Mouse (Mus musculus): ENCODE measurements around the gene Il2ra.
A peak's percentile ranks its signal among the peaks of the same experiment; 100 is the strongest.

The Il2ra gene

DNA sequence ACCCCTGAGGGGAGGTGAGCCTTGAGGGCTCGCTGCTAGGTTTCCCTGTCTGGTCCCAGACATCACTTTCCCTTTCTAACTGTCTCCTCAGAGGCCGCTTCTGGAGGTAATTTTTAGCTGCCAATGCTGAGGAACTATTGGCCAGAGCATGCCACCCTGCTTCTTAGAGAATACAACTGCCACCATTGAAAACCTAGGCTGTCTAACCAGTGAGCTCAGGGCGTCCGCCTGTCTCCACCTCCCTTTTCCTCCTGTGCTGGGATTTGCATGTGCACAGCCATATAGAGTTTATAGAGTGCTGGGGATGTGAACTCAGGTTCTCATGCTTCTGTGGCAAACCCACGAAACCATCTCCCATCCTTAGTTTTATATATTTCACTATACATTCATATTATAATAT lies 11.2 kb downstream of the Il2ra start:
- no peak for DNase-seq

DNA sequence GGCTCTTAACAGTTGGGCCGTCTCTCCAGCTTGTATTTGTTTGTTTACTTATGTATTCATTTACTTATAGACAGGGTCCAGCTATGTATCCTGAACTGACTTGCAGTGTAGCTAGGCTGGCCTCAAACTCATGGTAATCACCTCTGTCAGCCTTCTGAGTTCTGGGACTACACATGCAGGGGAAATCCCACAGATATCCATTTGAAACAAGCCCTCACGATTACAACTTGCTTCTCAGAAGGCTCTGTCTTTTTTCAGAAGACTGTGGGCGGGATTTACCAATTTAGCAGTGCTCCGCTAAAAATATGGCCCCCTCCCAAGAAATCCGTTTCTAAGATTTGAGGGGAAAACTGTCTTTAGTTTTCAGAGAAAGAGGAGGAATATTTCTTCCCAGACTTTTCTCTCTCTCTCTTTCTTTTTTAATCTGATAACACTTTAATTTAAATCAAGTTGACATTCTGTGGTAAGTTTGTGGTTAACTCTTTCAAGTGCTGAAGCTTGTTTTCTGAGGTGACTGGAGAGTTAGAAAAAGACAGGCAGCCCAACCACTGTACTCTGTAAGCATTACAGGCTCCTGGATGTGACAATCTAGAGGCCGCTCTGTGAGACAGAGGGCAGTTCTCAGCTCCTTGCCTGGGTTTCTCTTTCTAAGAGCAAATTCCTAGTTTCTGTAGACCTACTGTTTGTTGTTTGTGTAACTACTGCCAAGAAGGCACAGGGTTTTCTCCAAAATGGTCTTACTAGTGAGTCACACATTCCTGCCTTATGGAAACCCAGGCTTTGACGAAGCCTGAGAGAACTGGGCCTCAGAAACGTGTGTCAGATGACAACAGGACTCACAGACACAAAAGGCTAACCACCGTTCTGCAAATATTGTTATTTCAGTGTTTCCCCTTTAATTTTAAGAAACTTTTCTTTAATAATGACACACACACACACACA lies 12.7 kb downstream of the Il2ra start:
- DNase-seq, result peak; percentile 55

DNA sequence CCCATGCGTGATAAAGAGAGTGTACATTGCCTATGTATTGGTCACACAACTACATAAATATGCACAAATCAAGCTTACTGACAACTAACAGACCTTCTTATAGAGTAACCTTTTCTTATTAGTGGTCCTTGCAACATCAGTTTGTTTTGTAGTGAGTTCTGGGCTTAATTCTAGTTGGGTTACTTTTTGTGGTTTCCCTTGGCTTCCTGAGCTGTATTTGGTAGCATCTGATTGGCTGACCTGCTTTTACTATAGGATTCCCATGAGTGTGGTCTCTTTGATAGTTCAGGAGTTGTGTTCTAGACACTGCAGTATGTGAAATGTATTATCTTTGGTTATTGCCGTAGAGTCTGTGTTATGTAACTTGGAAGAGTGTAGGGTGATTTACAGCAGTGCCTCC lies 15.0 kb downstream of the Il2ra start:
- no peak for DNase-seq

DNA sequence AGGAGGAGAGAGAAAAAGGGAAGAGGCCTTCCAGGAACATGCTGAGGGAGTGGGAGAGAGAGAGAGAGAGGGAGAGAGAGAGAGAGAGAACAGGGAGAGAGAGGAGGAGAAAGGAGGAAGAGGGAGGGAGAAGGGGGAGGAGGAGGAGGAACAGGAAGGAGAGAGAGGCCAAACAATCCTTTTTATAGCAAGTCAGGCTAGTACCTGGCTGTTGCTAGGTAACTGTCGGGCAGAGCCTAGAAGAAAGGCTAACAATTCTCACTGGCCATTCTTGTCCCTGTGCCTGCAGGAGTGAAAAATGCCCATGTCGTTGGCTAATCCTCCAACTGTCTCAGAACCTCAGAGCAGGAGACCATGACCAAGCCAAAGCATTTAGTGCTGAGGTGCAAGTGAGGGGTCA lies 16.7 kb downstream of the Il2ra start:
- DNase-seq, result no peak

DNA sequence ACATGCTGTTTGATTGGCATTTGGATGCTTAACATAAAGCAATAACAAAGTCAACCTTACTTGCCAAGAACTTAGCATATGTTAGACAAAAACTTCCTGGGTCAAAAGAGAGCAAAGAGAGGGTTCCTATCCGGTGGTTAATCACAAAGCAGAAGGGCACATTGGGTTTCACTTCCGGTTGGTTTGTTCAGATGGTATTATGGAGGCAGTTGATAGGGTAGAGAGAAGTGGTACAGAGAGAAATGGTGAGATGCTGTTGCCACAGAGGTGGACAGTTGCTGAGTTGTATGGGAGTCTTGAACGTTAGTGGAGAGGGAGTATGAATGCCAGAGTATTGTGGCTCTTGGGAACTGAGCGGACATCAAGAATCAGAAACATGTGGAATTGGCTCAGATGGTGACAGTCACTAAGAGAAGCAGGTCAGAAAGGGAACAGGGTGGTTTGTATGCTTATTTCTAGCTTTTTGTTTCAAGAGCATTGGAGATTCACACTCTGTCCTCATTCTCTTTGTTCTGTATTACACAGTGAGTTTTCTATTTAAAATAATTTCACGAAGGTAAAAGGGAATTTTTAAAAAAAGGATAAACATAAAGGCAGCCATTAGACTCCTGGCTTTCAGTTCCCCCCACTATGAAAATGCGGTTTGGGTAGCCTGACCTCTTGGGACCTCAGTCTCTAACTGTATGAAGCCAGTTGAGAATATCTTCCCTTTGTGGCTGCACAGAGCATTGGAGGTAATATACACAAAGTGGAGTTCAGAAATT lies 19.7 kb downstream of the Il2ra start:
- DNase-seq, result no peak

DNA sequence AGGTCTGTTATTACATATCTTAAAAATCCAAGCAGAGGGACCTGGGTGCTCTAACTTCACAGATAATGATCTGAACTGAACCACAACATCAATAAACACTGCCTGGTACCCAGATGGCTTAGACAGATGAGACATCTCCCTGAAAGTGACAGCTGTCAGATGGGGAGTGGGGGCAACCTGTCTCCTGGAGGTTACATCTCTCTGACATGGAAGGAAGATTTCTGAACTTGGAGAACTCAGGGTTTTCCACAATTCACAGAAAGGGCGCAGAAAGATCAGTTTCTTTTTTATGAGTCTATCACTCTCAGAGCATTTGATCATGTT lies 20.3 kb downstream of the Il2ra start:
- DNase-seq, result no peak

DNA sequence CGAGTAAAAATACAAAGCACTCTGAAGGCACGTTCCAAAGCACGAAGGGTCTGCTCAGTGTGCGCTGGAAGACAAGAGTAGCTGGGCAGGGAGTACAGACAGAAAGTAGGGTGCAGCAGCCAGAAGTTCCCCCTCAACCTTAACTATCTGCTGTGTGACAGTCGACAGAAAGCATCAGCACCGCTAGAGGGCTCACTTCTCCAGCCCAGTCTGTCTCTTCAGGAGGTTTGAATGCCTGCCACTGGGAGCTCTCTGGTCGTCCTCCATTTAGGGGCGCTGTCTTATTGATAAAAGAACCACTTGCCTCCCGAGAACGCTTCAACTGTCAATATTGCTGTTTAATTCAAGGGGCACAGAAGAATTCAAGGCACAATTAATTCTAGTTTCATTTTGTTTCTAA lies 21.4 kb downstream of the Il2ra start:
- DNase-seq, result peak; percentile 87

DNA sequence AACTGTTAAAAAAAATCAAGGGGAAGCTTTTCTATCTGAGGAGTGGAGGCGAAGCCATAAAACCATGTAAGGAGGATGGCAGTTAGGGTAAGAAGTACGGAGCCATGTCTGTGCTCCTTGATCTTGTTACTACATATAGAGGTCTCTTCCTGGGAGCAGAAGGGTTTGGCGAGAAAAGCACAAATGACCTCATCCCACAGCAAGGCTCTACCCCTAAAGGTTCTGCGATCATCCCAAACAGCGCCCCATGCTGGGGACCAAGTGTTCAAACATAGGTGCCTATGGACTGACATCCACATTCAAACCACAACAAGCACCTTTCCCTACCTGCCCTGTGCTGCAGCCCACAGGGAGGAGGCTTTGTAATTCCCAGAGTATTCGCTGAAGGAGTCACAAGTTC lies 21.8 kb downstream of the Il2ra start:
- peak; percentile 13 for DNase-seq

DNA sequence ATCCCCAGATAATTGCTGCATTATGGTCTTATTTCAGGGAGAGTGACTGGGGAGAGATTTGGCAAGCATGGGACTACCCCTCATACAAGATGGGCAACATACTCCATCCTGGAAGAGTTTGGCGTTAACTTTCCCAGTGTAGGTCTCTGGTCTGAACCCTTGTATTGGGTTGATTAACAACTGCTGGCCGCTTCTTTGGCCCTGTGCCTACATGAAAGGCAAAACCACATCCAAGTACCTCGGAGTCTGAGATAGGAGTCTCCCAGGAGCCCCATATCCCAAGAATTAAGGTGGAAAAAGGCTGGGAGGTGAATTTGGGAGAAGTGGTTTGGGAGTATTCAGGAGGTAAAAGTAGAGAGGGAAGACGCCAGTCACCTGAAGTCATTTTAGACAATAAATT lies 22.2 kb downstream of the Il2ra start:
- no peak for DNase-seq

DNA sequence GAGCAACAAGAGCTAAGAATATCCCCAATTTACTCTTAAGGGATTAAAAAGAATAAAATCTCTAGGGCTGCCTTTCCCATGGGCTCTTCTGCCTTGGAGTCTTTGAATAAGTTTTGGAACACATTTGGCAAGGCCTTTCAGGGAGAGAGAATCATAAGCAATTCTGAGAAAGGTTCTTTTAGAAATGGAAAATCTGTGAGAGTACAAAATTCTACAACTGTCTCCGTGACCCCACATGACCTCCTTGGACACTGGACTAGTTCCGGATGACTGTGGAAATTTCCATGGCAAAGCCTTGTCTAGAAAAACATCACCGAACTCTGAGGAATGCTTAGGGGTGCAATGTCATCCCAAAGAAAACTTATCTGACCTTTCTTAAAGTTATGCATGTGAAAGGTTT lies 22.7 kb downstream of the Il2ra start:
- no peak for DNase-seq

DNA sequence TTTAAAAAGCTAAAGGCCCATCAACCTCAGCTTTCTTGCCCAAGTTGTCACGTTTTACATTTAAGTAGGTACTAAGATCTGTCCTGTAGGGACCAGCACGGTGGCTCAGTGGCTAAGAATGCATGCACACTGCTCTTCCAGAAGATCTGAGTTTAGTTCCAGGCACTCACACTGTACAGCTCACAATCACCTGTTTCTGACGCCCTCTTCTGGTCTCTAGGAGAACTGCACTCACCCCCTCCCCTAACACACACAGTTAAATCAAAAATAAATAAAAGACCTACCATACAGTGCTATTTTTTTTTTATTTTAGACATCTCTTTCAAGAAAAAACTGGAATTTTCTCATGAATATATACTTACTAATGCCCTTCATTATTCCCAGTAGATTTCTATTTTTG lies 29.5 kb downstream of the Il2ra start:
- DNase-seq, result no peak

DNA sequence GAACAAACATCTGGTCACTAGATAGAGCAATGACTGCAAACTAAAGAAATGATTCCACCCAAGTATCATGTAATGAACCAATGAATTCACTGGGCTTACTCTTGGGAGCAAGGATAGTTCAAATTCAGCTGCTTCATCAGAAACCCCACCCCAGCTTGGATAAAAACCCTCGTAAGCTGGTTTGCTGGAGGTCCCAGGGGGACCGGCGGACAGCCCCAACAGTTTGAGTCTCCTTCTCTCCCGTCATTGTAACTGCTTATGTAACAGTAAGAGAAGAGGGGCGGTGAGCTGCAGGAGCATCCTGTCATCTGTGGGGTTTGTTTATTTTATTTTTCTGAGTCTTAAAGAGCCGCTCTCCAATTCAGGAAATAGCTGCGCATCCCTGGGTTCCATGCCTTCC lies 37.0 kb downstream of the Il2ra start:
- no peak for DNase-seq

DNA sequence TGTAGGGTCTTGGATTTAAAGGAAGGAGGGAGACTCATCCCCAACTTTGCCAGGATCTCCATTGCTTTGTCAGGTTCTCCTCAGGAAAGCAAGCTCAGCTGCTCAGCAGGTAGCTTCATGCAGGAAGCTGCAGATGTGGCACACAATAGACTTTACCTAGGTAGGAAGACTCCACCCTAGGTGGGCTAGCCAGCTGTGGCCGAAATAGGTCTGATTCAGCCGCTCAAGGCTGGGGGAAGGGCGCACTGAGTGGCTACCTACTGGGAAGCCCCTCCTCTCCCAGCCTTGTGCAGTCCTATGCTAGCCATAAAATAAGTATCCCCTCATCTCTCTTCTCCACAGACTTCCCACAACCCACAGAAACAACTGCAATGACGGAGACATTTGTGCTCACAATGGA lies 40.1 kb downstream of the Il2ra start:
- DNase-seq, result no peak

DNA sequence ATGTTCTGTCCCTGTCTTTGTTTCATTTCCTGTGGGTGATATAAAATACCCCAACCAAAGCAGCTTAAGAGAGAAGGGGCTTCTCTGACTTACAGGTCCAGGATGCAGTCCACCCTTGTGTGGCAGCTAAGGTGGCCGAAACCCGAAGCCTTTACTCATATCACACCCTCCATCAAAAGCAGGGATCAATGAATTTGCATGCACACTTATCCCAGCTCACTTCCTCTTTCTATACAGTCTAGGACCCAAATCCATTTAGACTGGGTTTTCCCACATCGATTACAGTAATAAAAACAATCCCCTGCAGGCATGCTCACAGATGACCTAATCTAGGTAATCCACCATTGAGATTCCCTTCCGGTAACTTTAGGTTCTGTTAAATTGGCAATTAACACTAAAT lies 43.9 kb downstream of the Il2ra start:
- DNase-seq, result no peak

DNA sequence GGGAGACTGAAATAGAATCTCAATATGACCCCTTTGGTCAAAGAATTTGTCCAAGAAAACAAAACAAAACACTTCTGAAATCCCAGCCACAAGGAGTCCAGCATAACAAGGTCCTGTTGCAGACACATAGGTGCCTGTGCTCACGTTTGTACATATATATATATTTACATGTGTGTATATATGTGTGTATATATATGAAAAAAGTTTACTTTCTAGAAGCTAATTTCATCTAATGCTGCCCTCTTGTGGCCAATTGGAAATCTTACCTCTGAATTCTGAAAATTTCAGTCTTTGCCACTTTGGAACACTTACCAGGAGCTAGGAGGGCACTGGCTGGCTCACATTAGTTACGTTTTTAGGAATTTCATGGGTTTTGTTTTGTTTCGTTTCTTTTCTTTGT lies 44.8 kb downstream of the Il2ra start:
- DNase-seq, result peak; percentile 12

DNA sequence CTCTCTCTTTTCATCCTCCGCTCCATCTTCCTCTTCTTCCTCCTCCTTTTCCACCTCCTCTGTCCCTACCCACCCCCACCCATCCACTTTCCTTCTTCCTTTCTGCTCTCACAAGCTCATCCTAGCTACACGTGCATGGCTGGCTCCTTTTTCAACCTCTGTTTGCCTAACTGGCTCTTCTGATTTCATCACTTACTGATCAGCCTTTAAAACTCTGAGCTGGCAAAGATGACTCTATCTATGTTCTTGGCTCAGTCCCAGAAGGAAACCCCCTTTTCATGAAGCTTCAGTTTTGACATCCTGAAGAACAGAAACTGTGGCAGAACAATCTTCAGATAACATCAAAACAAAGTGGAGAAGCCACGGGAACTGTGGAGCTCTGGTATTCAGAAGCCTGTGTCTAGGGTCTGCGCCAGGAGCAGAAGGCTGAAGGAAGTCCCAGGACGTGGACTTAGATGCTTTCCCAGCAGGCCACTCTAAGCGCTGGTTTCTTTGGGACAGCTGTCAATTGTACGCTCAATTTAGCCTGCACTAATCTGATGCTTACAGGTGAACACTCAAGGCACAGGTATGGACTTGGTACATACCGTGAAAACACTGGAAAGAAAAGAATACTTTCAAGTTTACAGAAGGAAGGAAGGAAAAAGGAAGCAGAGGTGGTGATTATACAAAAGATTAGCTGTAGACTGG lies 47.7 kb downstream of the Il2ra start:
- DNase-seq, result no peak

DNA sequence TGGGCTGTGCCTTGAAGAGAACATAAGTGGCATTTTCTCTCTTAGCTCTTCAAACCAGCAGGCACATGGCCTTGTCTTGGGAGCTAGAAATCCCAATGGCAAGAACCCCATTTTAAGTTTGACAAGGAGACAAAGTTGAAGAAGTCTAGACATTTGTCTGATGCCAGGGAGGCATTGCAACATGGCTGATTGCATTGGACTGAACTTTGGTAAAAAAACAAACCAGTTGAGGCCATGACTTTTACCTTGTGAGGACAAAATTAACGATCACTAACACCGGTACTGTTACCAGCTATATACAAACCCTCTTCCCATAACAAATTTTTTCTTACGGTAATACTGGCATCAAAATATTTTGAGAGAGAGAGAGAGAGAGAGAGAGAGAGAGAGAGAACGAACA lies 50.7 kb downstream of the Il2ra start:
- no peak for DNase-seq

DNA sequence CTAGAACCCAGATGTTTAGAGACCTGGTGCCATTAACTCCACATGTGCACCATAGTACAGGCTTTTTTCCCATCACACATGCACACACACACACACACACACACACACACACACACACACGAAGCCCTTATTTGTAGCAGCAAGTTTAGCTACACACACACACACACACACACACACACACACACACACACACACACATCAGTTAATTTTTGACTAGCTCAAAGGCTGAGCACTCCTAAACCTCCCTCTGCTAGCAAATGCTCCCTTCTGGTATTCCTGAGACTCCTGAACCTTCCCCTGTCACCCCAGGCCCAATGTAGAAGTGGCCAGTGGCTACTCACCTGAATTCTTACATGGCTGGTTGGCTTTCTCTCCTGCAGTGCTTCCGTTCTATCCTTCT lies 51.5 kb downstream of the Il2ra start:
- no peak for DNase-seq

DNA sequence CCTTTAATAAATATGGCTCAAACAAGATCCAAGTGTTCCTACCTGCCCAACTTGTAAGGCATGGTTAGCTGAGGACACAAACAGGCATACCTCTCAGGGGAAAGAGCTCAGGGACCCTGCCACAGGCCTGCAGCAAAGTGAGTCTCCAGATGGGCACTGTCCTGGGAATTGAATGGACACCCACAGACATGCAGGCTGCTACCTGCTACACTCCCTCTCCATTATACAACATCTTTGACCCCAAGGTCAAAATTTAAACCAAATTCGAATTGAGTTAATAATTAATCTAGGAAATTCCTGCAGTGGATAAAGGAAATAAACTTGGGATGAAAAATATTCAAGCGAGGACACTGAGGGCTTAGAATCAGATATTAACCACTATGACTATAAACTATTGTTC lies 53.3 kb downstream of the Il2ra start:
- no peak for DNase-seq

DNA sequence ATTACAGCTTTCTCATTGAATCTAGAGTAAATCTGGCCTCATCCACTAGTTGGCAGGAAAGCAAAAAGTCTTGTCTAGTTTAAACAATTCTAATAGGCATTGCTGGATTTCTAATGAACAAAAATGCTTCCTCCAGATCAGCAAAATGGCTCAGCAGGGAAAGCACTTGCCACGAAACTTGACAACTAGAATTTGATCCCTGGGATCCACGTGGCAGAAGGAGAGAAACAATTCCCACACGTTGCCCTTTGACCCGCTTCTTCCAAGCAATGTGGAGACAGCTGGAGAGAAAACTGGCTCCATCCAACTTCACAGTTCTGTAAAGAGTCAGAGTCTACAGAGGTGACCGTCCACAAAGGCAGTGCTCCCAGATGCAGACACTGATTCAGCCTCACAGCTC lies 56.4 kb downstream of the Il2ra start:
- DNase-seq, result no peak

DNA sequence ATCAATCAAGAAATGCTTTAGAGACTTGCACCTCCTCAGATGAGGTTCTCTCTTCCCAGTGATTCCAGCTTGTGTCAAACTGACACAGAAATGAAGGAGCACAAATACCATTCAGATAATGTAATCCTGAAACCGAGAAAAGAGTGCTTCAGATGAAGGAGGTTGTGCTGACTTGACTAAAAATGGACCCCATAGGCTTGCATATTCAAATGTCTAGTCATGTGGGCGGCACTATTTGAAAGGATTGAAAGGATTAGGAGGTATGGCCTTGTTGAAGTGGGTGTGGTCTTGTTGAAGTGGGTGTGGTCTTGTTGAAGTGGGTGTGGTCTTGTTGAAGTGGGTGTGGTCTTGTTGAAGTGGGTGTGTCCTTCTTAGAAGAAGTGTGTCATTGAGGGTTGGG lies 57.3 kb downstream of the Il2ra start:
- no peak for DNase-seq

DNA sequence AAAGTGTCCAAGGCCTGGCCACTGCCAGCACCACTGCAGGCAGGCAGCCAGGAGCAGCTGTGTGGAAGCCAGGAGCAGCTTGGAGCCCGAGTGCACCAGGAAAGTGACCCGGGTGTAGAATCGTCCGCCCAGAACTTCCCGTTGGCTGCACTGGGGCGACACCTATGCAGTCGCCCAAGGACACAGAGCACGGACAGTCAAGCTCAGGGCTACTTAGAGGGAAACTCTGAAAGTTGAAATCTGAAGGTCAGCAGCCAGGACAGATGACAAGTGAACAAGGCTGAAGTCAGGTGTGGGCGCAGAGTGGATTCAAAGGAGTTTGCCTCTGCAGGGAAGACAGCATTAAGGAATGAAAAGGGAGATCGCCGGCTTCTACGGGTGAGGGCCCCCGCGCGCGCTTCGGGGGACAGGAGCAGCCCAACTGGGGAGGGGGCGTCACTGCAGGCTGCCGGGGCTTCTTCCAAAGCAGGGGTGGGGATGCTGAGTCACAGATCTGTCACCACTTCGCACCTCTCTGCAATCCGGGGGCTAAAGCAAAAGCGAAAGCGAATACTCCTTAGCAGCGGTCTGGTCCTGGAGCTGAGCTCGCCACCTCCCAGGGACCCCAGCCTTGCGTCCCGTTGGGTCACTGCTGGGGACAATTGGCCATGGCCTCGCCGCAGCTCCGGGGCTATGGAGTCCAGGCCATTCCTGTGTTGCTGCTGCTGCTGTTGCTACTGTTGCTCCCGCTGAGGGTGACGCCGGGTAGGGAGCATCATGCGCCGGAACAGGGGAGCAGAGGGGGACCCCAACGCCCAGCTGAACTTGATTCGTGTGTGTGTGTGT lies 62.8 kb downstream of the Il2ra start, which contains the start of gene Il15ra:
TSS of gene Il15ra (plus strand) at position 90 of the 825 bp plus-strand sequence.
- DNase-seq, result peak; percentile 69
